Mouse (Mus musculus): ENCODE measurements around the gene Gm49333. TPM values are rescaled to one million over a fixed set of nuclear protein-coding genes. Genes with fewer than 3 reads are reported as not detected.
A peak's percentile ranks its signal among the peaks of the same experiment; 100 is the strongest.

The Gm49333 gene
- polyA plus RNA-seq, 1 experiment from 2014 or later: not detected

DNA sequence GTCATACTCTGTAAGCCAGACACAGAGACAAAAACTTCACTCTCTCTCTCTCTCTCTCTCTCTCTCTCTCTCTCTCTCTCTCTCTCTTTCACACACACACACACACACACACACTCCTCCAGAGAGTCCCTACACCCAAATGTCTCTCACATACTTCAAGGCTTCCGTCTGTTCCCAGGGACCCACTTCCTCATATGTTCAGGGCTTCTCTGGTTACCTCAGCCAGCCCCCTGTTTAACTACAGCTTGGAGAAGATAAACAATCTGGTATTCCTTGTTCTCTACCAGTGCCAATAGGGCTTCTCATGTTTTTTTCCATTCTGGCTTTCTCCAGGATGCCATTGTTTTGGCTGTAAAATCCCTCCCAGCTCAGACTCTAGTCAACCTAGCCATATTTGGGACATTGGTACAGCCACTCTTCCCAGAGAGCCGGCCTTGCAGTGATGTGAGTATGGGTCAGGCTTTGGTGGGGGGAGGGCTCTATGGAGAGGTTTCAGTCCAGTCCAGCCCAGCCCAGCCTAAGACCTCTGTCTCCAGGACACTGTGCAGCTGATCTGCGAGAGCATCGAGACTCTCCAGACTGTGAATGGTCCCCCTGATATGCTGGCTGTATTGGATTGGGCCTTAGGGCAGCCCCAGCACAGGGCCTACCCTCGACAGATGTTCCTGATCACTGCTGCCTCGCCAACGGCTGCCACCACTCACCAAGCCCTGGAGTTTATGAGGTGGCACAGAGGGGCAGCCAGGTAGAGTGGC is 14.5 kb upstream of the Gm49333 start:
- Histone ChIP-seq H3K4me3 (ENCODE audit: low read depth, low read length) (no peak overlapping the region), H3K36me3 (ENCODE audit: control insufficient read depth, insufficient read depth, low read length) (no peaks in the 10 kb centered on the region), H3K4me1 (ENCODE audit: control insufficient read depth, insufficient read depth, low read length) (no peaks in the 10 kb centered on the region), H3K27me3 (replicated peaks; ENCODE audit: control insufficient read depth, insufficient read depth, low read length) (peaks cover 6% of the 10 kb centered on the region), H3K9me3 (replicated peaks; ENCODE audit: control insufficient read depth, low read length) (no peaks in the 10 kb centered on the region), H3K9ac (ENCODE audit: low read length) (no peak overlapping the region), H3K27ac (ENCODE audit: low read depth, low read length) (no peak overlapping the region), H3K4me2 (ENCODE audit: low read length) (no peak overlapping the region)
- no peak for DNase-seq (ENCODE audit: low spot score)
- no peak for ATAC-seq
- 82% methylated on average over 7 of the region's 7 CpGs for WGBS

DNA sequence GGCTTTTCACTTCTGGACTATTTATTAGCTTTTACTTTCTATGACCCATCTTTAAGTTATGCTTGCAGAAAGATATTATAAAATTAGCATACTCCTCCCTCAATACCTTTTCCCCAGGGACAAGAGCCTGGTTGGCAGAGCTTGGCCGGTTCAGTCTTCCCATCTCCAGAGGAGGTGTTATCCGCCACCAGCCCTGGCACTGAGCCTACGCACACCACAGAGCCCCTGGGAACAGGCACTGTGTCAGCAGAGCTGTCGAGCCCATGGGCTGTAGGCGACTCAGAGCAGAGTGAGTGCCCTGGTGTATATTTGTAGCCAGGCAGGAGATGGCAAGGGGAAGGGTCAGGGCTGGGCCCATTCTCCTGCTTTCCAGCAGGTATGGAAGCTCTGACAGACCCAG is 10.9 kb upstream of the Gm49333 start:
- ATAC-seq: no peak

DNA sequence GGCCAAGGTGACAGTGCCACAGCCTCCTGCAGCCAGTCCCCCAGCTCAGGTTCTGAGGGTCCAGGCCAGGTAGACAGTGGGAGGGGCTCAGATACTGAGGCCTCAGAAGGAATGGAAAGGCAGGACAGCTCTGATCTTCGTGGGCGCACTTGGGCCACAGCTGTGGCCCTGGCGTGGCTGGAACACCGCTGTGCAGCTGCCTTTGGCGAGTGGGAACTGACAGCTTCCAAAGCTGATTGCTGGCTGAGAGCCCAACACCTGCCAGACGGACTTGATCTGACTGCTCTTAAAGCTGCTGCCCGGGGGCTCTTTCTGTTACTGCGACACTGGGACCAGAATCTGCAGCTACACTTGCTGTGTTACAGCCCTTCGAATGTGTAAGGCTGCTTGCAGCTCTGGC is 6.7 kb upstream of the Gm49333 start:
- Histone ChIP-seq H3K4me3 (ENCODE audit: low read depth, low read length) (no peak overlapping the region), H3K36me3 (ENCODE audit: control insufficient read depth, insufficient read depth, low read length) (peaks cover 46% of the 10 kb centered on the region), H3K27me3 (replicated peaks; ENCODE audit: control insufficient read depth, insufficient read depth, low read length) (no peaks in the 10 kb centered on the region), H3K9ac (ENCODE audit: low read length) (no peak overlapping the region), H3K9me3 (replicated peaks; ENCODE audit: control insufficient read depth, low read length) (no peaks in the 10 kb centered on the region), H3K4me2 (ENCODE audit: low read length) (no peak overlapping the region), H3K4me1 (ENCODE audit: control insufficient read depth, insufficient read depth, low read length) (peaks cover 3% of the 10 kb centered on the region; the same call in 1 of the 2 replicates), H3K27ac (ENCODE audit: low read depth, low read length) (no peak overlapping the region)
- peak; percentile 25; the same call in 1 of the 2 replicates for ATAC-seq
- peak; percentile 49 for DNase-seq (ENCODE audit: low spot score)
- WGBS: 61% methylated on average over 9 of the region's 9 CpGs

More for the DNA sequence above, 10.9 kb upstream of the Gm49333 start:
- H3K4me3 ChIP-seq (ENCODE audit: low read depth, low read length): no peak overlapping the region
- H3K27me3 ChIP-seq (replicated peaks; ENCODE audit: control insufficient read depth, insufficient read depth, low read length): no peaks in the 10 kb centered on the region
- no peak for DNase-seq (ENCODE audit: low spot score)
- no peaks in the 10 kb centered on the region for H3K9me3 ChIP-seq (replicated peaks; ENCODE audit: control insufficient read depth, low read length)
- no peaks in the 10 kb centered on the region for H3K4me1 ChIP-seq (ENCODE audit: control insufficient read depth, insufficient read depth, low read length)
- H3K9ac ChIP-seq (ENCODE audit: low read length): no peak overlapping the region
- H3K4me2 ChIP-seq (ENCODE audit: low read length): no peak overlapping the region
- no peak overlapping the region for H3K27ac ChIP-seq (ENCODE audit: low read depth, low read length)
- peaks cover 18% of the 10 kb centered on the region for H3K36me3 ChIP-seq (ENCODE audit: control insufficient read depth, insufficient read depth, low read length)
- WGBS: 69% methylated on average over 5 of the region's 5 CpGs

DNA sequence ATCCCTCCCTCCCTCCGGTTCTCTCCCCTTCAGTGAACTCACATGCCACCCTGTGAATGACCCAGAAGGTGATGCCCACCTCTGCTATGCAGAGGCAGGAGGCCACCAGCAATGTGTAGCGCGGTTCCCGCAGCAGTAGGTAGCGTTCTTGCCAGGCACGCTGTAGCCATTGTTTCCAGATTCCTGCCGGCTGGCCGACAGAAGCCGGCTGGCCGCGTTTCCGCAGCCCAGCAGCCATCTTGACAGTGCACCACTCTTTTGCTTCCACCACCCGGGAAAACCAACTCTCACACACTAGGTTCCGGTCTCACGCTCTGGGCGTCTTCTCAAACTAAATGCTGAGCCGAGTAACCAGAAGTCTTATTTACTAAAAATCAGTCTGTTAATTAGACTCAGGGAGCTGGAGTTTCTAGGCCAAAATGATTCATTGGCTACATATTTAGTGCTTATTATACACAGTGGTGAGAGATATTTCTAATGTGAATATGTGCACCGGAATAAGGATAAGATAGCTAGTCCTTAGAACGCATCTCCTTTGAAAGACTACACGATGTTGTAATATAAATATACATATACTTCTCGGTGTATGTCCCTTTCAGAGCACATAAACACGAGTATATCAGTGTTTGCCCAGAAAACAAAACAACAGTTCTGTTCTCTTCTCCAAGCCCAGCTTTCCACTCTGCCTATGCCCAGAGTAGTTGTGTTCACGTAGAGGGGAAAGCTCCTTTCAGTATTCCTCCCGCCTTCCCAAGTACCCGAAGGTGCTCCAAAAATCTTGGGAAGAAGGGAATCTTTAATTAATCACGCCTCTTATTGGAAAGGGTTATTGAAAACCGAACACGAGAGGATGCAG is 681 bp upstream of the Gm49333 start:
- Histone ChIP-seq H3K36me3 (ENCODE audit: control insufficient read depth, insufficient read depth, low read length) (peaks cover 25% of the 10 kb centered on the region), H3K4me3 (ENCODE audit: low read depth, low read length) (peak overlapping the region; percentile 68), H3K4me1 (ENCODE audit: control insufficient read depth, insufficient read depth, low read length) (peaks cover 16% of the 10 kb centered on the region), H3K9me3 (replicated peaks; ENCODE audit: control insufficient read depth, low read length) (no peaks in the 10 kb centered on the region), H3K27ac (ENCODE audit: low read depth, low read length) (peak overlapping the region; percentile 81), H3K4me2 (ENCODE audit: low read length) (peak overlapping the region; percentile 99), H3K9ac (ENCODE audit: low read length) (peak overlapping the region; percentile 90), H3K27me3 (replicated peaks; ENCODE audit: control insufficient read depth, insufficient read depth, low read length) (no peaks in the 10 kb centered on the region)
- under 1% methylated on average over 28 of the region's 28 CpGs for WGBS
- DNase-seq (ENCODE audit: low spot score) (peak; percentile 89), ATAC-seq (peak; percentile 73)

DNA sequence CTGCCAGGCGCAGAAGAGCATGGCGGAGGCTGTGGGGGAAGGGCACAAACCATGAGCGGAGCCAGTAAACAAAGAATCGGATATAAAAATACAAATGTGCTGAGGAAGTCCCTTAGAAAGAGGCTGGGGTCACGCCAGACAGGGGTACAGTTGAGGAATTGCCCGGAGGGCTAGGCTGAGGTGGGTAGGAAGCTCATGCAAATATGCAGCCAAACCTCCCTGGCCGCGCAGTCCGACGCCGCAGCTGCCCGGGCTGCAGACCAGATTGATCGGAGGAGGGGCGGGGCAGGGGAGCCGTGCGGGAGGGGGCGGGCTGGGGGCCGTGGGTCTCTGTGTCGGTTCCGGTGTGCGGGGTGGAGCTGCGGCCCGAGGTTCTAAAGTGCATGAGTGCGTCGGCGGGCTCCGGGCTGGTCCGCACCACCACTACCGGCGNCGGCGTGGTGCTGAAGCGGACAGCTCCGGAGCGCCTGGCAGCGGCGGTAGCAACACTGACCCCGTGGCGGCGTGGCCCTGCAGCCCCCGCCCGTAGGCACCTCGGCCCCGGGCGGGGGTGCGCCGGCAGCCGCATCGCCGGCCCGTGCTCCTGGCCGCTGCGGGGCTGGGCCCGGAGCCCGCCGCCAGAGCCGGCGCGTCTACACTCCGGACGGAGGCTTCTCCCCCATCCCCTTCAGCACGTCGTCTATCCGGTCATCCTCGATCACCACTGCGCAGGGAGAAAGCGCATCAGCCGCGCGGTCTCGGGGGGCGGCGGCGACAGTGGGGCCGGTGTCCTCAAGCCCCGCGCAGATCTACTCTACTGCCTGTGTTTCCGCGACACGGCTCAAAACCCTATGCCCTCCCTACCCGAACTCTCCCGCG is 8.4 kb downstream of the Gm49333 start:
- peak overlapping the region; percentile 86 for H3K9ac ChIP-seq (ENCODE audit: low read length)
- peak overlapping the region; percentile 89; the same call in 1 of the 2 replicates for H3K27ac ChIP-seq (ENCODE audit: low read depth, low read length)
- no peaks in the 10 kb centered on the region for H3K27me3 ChIP-seq (replicated peaks; ENCODE audit: control insufficient read depth, insufficient read depth, low read length)
- WGBS: under 1% methylated on average over 75 of the region's 83 CpGs
- H3K4me3 ChIP-seq (ENCODE audit: low read depth, low read length): peak overlapping the region; percentile 80
- DNase-seq (ENCODE audit: low spot score) (peak; percentile 39), ATAC-seq (peak; percentile 15)
- H3K4me2 ChIP-seq (ENCODE audit: low read length): peak overlapping the region; percentile 82
- H3K9me3 ChIP-seq (replicated peaks; ENCODE audit: control insufficient read depth, low read length): no peaks in the 10 kb centered on the region
- H3K4me1 ChIP-seq (ENCODE audit: control insufficient read depth, insufficient read depth, low read length): peaks cover 6% of the 10 kb centered on the region
- peaks cover 5% of the 10 kb centered on the region; the same call in 1 of the 2 replicates for H3K36me3 ChIP-seq (ENCODE audit: control insufficient read depth, insufficient read depth, low read length)

DNA sequence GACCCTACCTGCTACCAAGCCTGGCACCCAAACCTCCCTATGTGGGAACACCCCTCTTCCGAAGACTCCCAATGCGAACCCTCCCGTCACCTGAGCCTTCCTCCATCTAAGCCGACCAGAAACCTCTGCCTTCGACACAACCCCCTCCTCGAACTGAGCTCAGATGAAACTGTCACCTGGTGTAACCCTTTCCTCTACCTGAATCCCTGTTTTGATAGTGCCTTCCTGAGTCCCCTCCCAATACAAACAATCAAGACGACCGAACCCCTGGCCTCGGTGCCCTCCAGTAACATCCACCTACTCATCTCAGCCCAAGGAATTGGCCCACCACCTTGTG is 9.0 kb downstream of the Gm49333 start:
- no peaks in the 10 kb centered on the region for H3K27me3 ChIP-seq (replicated peaks; ENCODE audit: control insufficient read depth, insufficient read depth, low read length)
- H3K27ac ChIP-seq (ENCODE audit: low read depth, low read length): peak overlapping the region; percentile 89; the same call in 1 of the 2 replicates
- H3K36me3 ChIP-seq (ENCODE audit: control insufficient read depth, insufficient read depth, low read length): peaks cover 5% of the 10 kb centered on the region; the same call in 1 of the 2 replicates
- peaks cover 6% of the 10 kb centered on the region for H3K4me1 ChIP-seq (ENCODE audit: control insufficient read depth, insufficient read depth, low read length)
- ATAC-seq: peak; percentile 1; the same call in 1 of the 2 replicates
- H3K9me3 ChIP-seq (replicated peaks; ENCODE audit: control insufficient read depth, low read length): no peaks in the 10 kb centered on the region
- WGBS: under 1% methylated on average over 9 of the region's 9 CpGs
- peak overlapping the region; percentile 82 for H3K4me2 ChIP-seq (ENCODE audit: low read length)
- peak overlapping the region; percentile 80 for H3K4me3 ChIP-seq (ENCODE audit: low read depth, low read length)
- peak overlapping the region; percentile 86 for H3K9ac ChIP-seq (ENCODE audit: low read length)
- DNase-seq (ENCODE audit: low spot score): no peak

DNA sequence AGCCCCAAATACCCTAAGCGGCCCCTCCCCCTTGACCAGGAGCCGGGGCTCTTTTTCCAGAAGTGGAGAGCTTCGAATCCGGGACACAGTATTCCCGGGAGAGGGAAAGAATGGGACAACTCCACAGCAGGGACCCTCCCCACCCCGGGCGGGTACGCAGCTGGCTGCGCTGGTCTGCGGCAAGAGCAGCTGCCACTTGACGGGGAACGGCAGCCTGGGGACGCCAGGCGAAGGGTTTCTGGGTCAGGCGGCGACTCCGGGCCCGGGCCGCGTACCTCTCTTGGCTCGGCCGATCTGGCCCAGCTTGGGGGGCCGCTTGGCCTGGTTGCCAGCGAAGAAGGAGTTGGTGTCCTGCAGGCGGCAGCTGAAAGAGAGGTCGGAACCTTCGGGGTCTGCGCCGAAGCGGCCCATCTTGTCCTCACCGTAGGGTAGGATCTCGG is 9.4 kb downstream of the Gm49333 start:
- peak overlapping the region; percentile 86 for H3K9ac ChIP-seq (ENCODE audit: low read length)
- peak overlapping the region; percentile 89 for H3K27ac ChIP-seq (ENCODE audit: low read depth, low read length)
- ATAC-seq: peak; percentile 33
- H3K36me3 ChIP-seq (ENCODE audit: control insufficient read depth, insufficient read depth, low read length): peaks cover 5% of the 10 kb centered on the region; the same call in 1 of the 2 replicates
- H3K4me2 ChIP-seq (ENCODE audit: low read length): peak overlapping the region; percentile 82
- H3K4me1 ChIP-seq (ENCODE audit: control insufficient read depth, insufficient read depth, low read length): peaks cover 6% of the 10 kb centered on the region
- no peaks in the 10 kb centered on the region for H3K9me3 ChIP-seq (replicated peaks; ENCODE audit: control insufficient read depth, low read length)
- WGBS: under 1% methylated on average over 32 of the region's 32 CpGs
- peak overlapping the region; percentile 80 for H3K4me3 ChIP-seq (ENCODE audit: low read depth, low read length)
- peak; percentile 50 for DNase-seq (ENCODE audit: low spot score)
- no peaks in the 10 kb centered on the region for H3K27me3 ChIP-seq (replicated peaks; ENCODE audit: control insufficient read depth, insufficient read depth, low read length)
